Mouse (Mus musculus) liver, embryonic 16.5 days (tissue): ENCODE measurements around the gene Pibf1. TPM values are rescaled to one million over a fixed set of nuclear protein-coding genes. Genes with fewer than 3 reads are reported as not detected.

Experiments
- ATAC-seq: fragments of 200-750 bp; cut with Nextera tagmentation; 2 replicates; pipeline ENCODE4 v1.8.0; 2017; ENCODE audit warnings: low read depth, mild to moderate bottlenecking, moderate number of reproducible peaks, moderate library complexity
- H3K27ac ChIP-seq: fragments of 300-500 bp; sonication (generic); 2 replicates; pipeline ENCODE4 v1.5.1; 2014; ENCODE audit warnings: mild to moderate bottlenecking, low read length
- H3K27me3 ChIP-seq: fragments of 300-500 bp; sonication (generic); 2 replicates; pipeline ENCODE4 v1.6.1; 2014; ENCODE audit warnings: low read depth, low read length, mixed read lengths; ENCODE audit not compliant: control insufficient read depth, insufficient read depth
- H3K36me3 ChIP-seq: fragments of 300-500 bp; sonication (generic); 2 replicates; pipeline ENCODE4 v1.6.1; 2014; ENCODE audit warnings: mild to moderate bottlenecking; ENCODE audit not compliant: control insufficient read depth, insufficient read depth
- H3K4me1 ChIP-seq: fragments of 300-500 bp; sonication (generic); 2 replicates; pipeline ENCODE4 v1.6.1; 2014; ENCODE audit warnings: low read depth, low read length, mixed read lengths; ENCODE audit not compliant: control insufficient read depth
- H3K4me2 ChIP-seq: fragments of 300-500 bp; sonication (generic); 2 replicates; pipeline ENCODE4 v1.6.1; 2014; ENCODE audit warnings: low read depth, low read length, mixed read lengths
- H3K4me3 ChIP-seq: fragments of 300-500 bp; sonication (generic); 2 replicates; pipeline ENCODE4 v1.5.1; 2014; ENCODE audit warnings: low read depth, mild to moderate bottlenecking, low read length
- H3K9ac ChIP-seq: fragments of 300-500 bp; sonication (generic); 2 replicates; pipeline ENCODE4 v1.6.1; 2014; ENCODE audit warnings: low read depth, low read length
- H3K9me3 ChIP-seq: fragments of 300-500 bp; sonication (generic); replicated peaks from 2 replicates; pipeline ENCODE4 v1.6.1; 2016; ENCODE audit warnings: low read length; ENCODE audit not compliant: control insufficient read depth
- WGBS: fragments of 180-500 bp; shearing (Covaris S2); extraction: QIAGEN DNeasy Blood & Tissue Kit; methylation state at CpG from one replicate; pipeline ENCODE4 v1.1.7; 2014; ENCODE audit not compliant: insufficient replicate concordance; 5-methylcytosine and 5-hydroxymethylcytosine counted together
- polyA plus RNA-seq: library from polyadenylated mRNA; unstranded; fragments of >200 nt; fragmentation: Nextera tagmentation; extraction: Ambion mirVana; gene quantifications from 2 replicates; pipeline ENCODE4 v1.2.1, GENCODE M21; 2015

Gene Pibf1
- polyA plus RNA-seq, 1 experiment from 2014 or later: 5.1 TPM

GRCm38 (mm10) chr14:99163051-99163450 lies 63.8 kb downstream of the Pibf1 start:
- H3K9ac ChIP-seq: no peak overlapping the region
- H3K27ac ChIP-seq: no peak overlapping the region
- no peak for ATAC-seq
- no peak overlapping the region for H3K4me3 ChIP-seq
- H3K36me3 ChIP-seq: no peaks in the 10 kb centered on the region; the same call in 1 of the 2 replicates
- no peaks in the 10 kb centered on the region for H3K4me1 ChIP-seq
- no peaks in the 10 kb centered on the region for H3K9me3 ChIP-seq
- no peaks in the 10 kb centered on the region for H3K27me3 ChIP-seq
- WGBS: 76% methylated on average over 3 of the region's 3 CpGs
- H3K4me2 ChIP-seq: no peak overlapping the region

GRCm38 (mm10) chr14:99174138-99174745 lies 75.0 kb downstream of the Pibf1 start:
- Histone ChIP-seq H3K4me3 (no peak overlapping the region), H3K36me3 (no peaks in the 10 kb centered on the region), H3K27ac (no peak overlapping the region), H3K9ac (no peak overlapping the region), H3K27me3 (no peaks in the 10 kb centered on the region), H3K4me2 (no peak overlapping the region), H3K4me1 (no peaks in the 10 kb centered on the region), H3K9me3 (no peaks in the 10 kb centered on the region)
- ATAC-seq: no peak
- WGBS: 73% methylated on average over 4 of the region's 4 CpGs

GRCm38 (mm10) chr14:99176559-99176958 lies 77.3 kb downstream of the Pibf1 start:
- Histone ChIP-seq H3K27ac (no peak overlapping the region), H3K36me3 (no peaks in the 10 kb centered on the region), H3K4me2 (no peak overlapping the region), H3K9me3 (no peaks in the 10 kb centered on the region), H3K27me3 (no peaks in the 10 kb centered on the region), H3K9ac (no peak overlapping the region), H3K4me1 (no peaks in the 10 kb centered on the region), H3K4me3 (no peak overlapping the region)
- 64% methylated on average over 9 of the region's 9 CpGs for WGBS
- no peak for ATAC-seq

DNA sequence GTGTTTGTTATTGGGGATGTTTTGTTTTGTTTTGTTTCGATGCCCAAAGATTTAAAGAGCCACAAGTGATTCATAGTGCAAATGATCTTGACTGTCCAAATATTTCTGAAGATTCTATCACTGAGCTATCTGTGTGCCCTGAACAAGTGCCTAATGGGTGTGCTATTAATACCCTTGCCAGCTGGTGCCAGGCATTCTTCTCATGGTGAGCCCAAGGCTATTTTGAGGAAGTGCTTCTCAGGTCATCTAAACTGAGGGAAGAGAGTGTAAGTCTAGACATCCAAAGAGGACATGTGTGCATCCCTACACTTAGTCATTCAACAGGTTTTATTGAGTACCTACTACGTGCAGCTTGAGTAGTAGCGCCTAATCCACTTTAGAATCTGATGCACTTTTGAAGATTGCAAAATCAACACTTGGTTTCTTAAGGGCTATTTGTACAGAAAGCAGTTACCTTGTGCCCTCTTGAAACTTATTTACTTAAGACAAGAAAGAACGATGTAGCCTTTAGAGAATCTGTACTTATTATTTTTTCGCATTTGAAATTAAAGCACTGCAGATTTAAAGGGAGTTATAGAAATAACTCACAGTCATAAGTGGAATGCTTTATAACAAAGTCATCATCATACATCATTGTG lies 91.0 kb downstream of the Pibf1 start:
- ATAC-seq: no peak
- no peak overlapping the region for H3K9ac ChIP-seq
- no peaks in the 10 kb centered on the region for H3K36me3 ChIP-seq
- no peaks in the 10 kb centered on the region for H3K27me3 ChIP-seq
- WGBS: 89% methylated on average over 5 of the region's 5 CpGs
- no peak overlapping the region for H3K4me3 ChIP-seq
- H3K4me1 ChIP-seq: no peaks in the 10 kb centered on the region
- H3K4me2 ChIP-seq: no peak overlapping the region
- H3K27ac ChIP-seq: no peak overlapping the region
- H3K9me3 ChIP-seq: no peaks in the 10 kb centered on the region

DNA sequence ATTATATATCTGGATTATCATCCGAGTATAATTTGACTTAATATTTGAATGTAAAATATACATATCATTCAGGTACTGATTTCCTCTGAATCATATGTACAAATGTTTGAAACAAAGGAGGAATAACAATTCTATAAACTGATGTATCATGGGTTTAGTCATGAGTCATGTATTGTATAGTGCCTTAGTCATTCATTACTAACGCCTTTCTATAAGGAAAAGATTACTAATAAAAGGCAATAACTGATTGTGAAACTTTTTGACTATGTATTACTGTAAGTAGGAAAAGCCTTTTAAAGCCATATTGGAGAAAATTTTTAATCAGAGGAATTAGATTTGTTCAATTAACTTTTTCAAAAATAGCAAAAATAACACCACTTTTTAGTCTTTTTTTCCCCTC lies 106.6 kb downstream of the Pibf1 start:
- no peaks in the 10 kb centered on the region for H3K36me3 ChIP-seq
- no peak for ATAC-seq
- WGBS: 81% methylated on average over 2 of the region's 2 CpGs
- H3K4me3 ChIP-seq: no peak overlapping the region
- H3K9ac ChIP-seq: no peak overlapping the region
- H3K9me3 ChIP-seq: no peaks in the 10 kb centered on the region
- no peak overlapping the region for H3K4me2 ChIP-seq
- no peaks in the 10 kb centered on the region for H3K27me3 ChIP-seq
- H3K27ac ChIP-seq: no peak overlapping the region
- no peaks in the 10 kb centered on the region for H3K4me1 ChIP-seq

- no peak for ATAC-seq
- Histone ChIP-seq H3K9ac (no peak overlapping the region), H3K4me3 (no peak overlapping the region), H3K27ac (no peak overlapping the region), H3K9me3 (no peaks in the 10 kb centered on the region), H3K36me3 (no peaks in the 10 kb centered on the region; the same call in 1 of the 2 replicates), H3K4me2 (no peak overlapping the region), H3K4me1 (no peaks in the 10 kb centered on the region), H3K27me3 (no peaks in the 10 kb centered on the region)
- WGBS: 90% methylated on average over 5 of the region's 5 CpGs
Observed at GRCm38 (mm10) chr14:99206591-99206990, 107.4 kb downstream of the Pibf1 start.

DNA sequence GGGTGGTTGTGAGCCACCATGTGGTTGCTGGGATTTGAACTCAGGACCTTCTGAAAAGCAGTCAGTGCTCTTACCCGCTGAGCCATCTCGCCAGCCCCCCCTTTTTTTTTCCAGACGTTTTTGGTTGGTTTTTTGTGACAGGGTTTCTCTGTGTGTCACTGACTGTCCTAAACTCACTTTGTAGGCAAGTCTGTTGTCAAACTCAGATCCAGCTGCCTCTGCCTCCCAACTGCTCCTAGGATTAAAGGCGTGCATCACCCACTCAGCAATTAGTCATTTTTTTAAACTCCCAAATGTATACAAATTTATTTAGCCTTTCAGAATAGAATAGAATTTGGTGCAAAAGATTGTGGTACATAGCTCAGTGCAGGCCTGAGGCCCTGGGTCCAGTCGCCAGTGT lies 111.2 kb downstream of the Pibf1 start:
- no peak overlapping the region for H3K27ac ChIP-seq

GRCm38 (mm10) chr14:99218396-99219012 lies 119.3 kb downstream of the Pibf1 start:
- Histone ChIP-seq H3K27me3 (no peaks in the 10 kb centered on the region), H3K9ac (no peak overlapping the region), H3K27ac (no peak overlapping the region), H3K4me1 (no peaks in the 10 kb centered on the region), H3K36me3 (no peaks in the 10 kb centered on the region; the same call in 1 of the 2 replicates), H3K4me3 (no peak overlapping the region), H3K4me2 (no peak overlapping the region), H3K9me3 (no peaks in the 10 kb centered on the region)
- no peak for ATAC-seq
- WGBS: 77% methylated on average over 7 of the region's 7 CpGs

More for the DNA sequence above, 111.2 kb downstream of the Pibf1 start:
- H3K4me1 ChIP-seq: no peaks in the 10 kb centered on the region
- ATAC-seq: no peak
- no peak overlapping the region for H3K9ac ChIP-seq
- H3K9me3 ChIP-seq: no peaks in the 10 kb centered on the region
- no peak overlapping the region for H3K4me3 ChIP-seq
- 71% methylated on average over 5 of the region's 5 CpGs for WGBS
- no peaks in the 10 kb centered on the region for H3K27me3 ChIP-seq
- no peak overlapping the region for H3K4me2 ChIP-seq
- no peaks in the 10 kb centered on the region; the same call in 1 of the 2 replicates for H3K36me3 ChIP-seq

DNA sequence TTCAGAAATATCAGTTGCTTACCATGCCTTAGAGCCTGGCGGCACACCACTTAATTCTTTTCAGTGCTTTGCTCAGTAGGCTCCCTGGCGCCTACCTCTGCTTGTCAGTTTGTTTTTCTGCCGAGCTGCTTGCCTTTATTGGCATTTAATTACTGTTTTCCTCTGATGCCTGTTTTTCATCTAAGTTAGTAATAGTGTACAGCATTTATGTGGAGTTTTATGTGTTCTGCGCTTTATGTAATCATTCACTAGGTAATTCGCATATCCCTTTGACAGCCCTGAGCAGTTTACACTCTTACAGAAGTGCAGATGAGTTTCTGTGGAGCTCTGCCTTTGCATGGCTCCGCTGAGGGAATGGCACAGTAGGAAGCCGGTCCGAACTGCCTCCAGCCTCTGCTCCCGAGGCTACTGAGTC lies 120.5 kb downstream of the Pibf1 start:
- Histone ChIP-seq H3K4me2 (no peak overlapping the region), H3K9me3 (no peaks in the 10 kb centered on the region), H3K36me3 (no peaks in the 10 kb centered on the region; the same call in 1 of the 2 replicates), H3K27ac (no peak overlapping the region), H3K4me3 (no peak overlapping the region), H3K9ac (no peak overlapping the region), H3K27me3 (no peaks in the 10 kb centered on the region), H3K4me1 (no peaks in the 10 kb centered on the region)
- 71% methylated on average over 9 of the region's 9 CpGs for WGBS
- no peak for ATAC-seq
